Mouse (Mus musculus) thymus, adult 2 months (tissue): ENCODE measurements around the gene Aff3. TPM values are rescaled to one million over a fixed set of nuclear protein-coding genes. Genes with fewer than 3 reads are reported as not detected.

Experiments used
- DNase-seq: peaks from one replicate; pipeline ENCODE4 v3.0.0; 2021
- H3K27ac ChIP-seq: fragments of 200-500 bp; 2 replicates; pipeline ENCODE4 v1.5.1; 2012; ENCODE audit warnings: low read length, control low read depth; ENCODE audit not compliant: control insufficient read depth, insufficient read depth
- H3K27me3 ChIP-seq: fragments of 200-500 bp; 2 replicates; pipeline ENCODE4 v1.6.1; 2012; ENCODE audit warnings: mild to moderate bottlenecking, low read length, moderate library complexity, mixed read lengths; ENCODE audit not compliant: control insufficient read depth, insufficient read depth
- H3K36me3 ChIP-seq: fragments of 200-500 bp; 2 replicates; pipeline ENCODE4 v1.6.1; 2012; ENCODE audit warnings: mild to moderate bottlenecking, low read length, moderate library complexity; ENCODE audit not compliant: control insufficient read depth, insufficient read depth
- H3K4me1 ChIP-seq: fragments of 200-500 bp; replicated peaks from 2 replicates; pipeline ENCODE4 v1.6.1; 2012; ENCODE audit warnings: low read length; ENCODE audit not compliant: control insufficient read depth, insufficient read depth
- H3K4me3 ChIP-seq: fragments of 200-500 bp; 2 replicates; pipeline ENCODE4 v1.5.1; 2012; ENCODE audit warnings: mild to moderate bottlenecking, low read length, control low read depth, moderate library complexity; ENCODE audit not compliant: control insufficient read depth, insufficient read depth
- CTCF ChIP-seq: fragments of 200-500 bp; IDR thresholded peaks from 2 replicates; pipeline ENCODE4 v1.5.1; 2012; ENCODE audit warnings: mild to moderate bottlenecking, control low read depth, low read length, moderate library complexity, borderline replicate concordance; ENCODE audit not compliant: control insufficient read depth, poor library complexity, insufficient read depth; ENCODE audit errors: extremely low read depth
- POLR2A ChIP-seq: fragments of 200-500 bp; IDR thresholded peaks from 2 replicates; pipeline ENCODE4 v1.6.1; 2012; ENCODE audit warnings: mild to moderate bottlenecking, low read length, control low read depth, moderate library complexity; ENCODE audit not compliant: control insufficient read depth, poor library complexity, insufficient read depth; ENCODE audit errors: extremely low read depth
- WGBS: fragments of 180-500 bp; shearing (Covaris S2); methylation state at CpG from one replicate; pipeline ENCODE4 v1.1.7; 2018; 5-methylcytosine and 5-hydroxymethylcytosine counted together
- polyA plus RNA-seq: library from polyadenylated mRNA; depleted of rRNA; stranded (reverse); fragments of >200 nt; gene quantifications from 2 replicates; pipeline ENCODE4 v1.2.3, GENCODE M21; 2012

Gene Aff3
- polyA plus RNA-seq, 1 experiment: 39.6 TPM

GRCm38 (mm10) chr1:38428708-38429683, 235.8 kb downstream of the Aff3 start:
- H3K4me1 ChIP-seq: no peaks in the 10 kb centered on the region
- no peak for DNase-seq
- no peaks in the 10 kb centered on the region for H3K27me3 ChIP-seq
- WGBS: 60% methylated on average over 13 of the region's 13 CpGs
- H3K36me3 ChIP-seq: no peaks in the 10 kb centered on the region
- H3K27ac ChIP-seq: no peak overlapping the region
- TF ChIP-seq POLR2A (no peak), CTCF (no peak)
- no peak overlapping the region for H3K4me3 ChIP-seq

GRCm38 (mm10) chr1:38422921-38423320, 241.8 kb downstream of the Aff3 start:
- H3K27me3 ChIP-seq: no peaks in the 10 kb centered on the region
- H3K27ac ChIP-seq: no peak overlapping the region
- H3K4me3 ChIP-seq: no peak overlapping the region
- no peaks in the 10 kb centered on the region for H3K4me1 ChIP-seq
- TF ChIP-seq POLR2A (no peak), CTCF (no peak)
- H3K36me3 ChIP-seq: no peaks in the 10 kb centered on the region
- WGBS: 96% methylated on average over 6 of the region's 6 CpGs
- DNase-seq: no peak

DNA sequence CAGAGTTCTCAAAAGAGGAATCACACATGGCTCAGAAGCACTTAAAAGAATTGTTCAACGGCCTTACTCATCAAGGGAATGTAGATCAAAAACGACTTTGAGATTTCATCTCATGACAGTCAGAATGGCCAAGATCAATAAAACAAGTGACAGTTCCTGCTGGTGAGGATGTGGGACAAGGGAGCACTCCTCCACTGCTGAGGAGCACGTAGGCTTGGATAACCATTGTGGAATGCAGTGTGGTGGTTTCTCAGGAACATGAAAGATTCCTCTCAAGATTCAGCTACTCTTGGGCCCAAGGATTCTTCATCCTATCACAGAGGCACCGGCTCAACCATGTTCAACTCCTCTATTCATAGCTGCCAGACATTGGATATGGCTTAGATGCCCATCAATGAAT, 245.4 kb downstream of the Aff3 start:
- Histone ChIP-seq H3K36me3 (no peaks in the 10 kb centered on the region), H3K27me3 (no peaks in the 10 kb centered on the region), H3K27ac (no peak overlapping the region), H3K4me1 (no peaks in the 10 kb centered on the region), H3K4me3 (no peak overlapping the region)
- WGBS: 74% methylated on average over 4 of the region's 4 CpGs
- DNase-seq: no peak
- TF ChIP-seq POLR2A (no peak), CTCF (no peak)

DNA sequence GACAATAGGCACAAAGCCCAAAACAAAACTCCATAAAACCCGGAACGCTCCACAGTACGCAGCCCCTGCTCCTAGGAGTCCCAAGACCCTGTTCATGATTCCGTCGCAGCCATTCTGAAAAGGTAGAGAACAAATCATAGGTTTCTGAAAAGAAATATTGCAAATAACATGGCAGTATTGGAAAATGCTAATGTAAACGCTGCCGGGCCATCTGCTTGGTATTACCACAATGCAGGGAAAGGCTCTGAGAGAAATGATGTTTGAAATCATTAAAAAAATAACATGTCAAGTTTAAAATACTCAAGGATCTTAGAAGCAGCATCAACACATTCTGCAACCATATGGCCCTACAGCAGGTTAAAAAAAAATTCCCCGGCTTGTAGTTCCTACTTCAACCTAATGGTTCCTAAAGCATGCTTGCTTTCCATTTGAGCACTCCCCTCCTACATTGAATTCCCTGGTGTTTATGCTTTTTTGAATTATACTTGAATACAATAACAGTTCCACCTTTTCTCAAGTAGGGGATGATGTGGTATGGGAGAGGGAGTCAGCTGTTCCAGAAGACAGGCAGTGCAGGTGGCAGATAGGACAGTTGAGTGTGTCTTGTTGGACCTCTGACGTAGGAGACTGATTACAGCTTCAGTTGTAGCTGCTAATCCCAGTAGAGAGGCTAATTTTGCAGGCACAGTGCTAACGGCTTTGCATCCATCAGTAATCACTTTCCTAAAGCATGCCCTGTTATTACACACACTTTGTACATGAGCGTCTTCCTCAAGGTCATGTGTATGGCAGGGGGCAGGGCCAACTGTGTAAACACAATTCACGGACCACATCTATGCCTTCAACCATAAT, 246.3 kb downstream of the Aff3 start:
- no peak for DNase-seq
- H3K36me3 ChIP-seq: no peaks in the 10 kb centered on the region
- H3K27ac ChIP-seq: no peak overlapping the region
- no peaks in the 10 kb centered on the region for H3K4me1 ChIP-seq
- WGBS: 97% methylated on average over 12 of the region's 12 CpGs
- H3K4me3 ChIP-seq: no peak overlapping the region
- no peak for TF ChIP-seq CTCF
- no peak for TF ChIP-seq POLR2A
- no peaks in the 10 kb centered on the region for H3K27me3 ChIP-seq

- H3K27ac ChIP-seq: no peak overlapping the region
- H3K4me3 ChIP-seq: no peak overlapping the region
- no peaks in the 10 kb centered on the region for H3K27me3 ChIP-seq
- no peak for TF ChIP-seq POLR2A
- 92% methylated on average over 12 of the region's 12 CpGs for WGBS
- no peaks in the 10 kb centered on the region for H3K4me1 ChIP-seq
- H3K36me3 ChIP-seq: no peaks in the 10 kb centered on the region
- DNase-seq: no peak
Measured at GRCm38 (mm10) chr1:38417196-38417595, 247.6 kb downstream of the Aff3 start.

DNA sequence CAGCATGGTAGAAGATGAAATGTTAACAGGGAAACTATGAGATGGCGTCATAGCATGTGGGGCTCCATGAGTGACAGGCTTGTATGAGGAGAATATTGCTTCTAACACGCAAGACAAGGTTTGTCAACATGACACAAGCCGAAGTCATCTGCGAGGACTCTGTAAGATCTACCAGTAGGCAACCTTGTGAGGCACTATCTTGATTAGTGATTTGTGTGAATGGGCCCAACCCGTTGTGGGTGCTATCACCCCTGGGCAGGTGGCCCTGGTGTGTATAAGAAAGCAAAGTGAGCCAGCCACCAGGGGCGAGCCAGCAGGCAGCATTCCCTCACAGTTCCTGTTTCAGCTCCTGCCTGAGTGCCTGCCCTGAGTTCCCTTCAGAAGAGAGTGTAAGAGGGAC, 249.2 kb downstream of the Aff3 start:
- no peak for DNase-seq
- no peak overlapping the region for H3K4me3 ChIP-seq
- H3K27ac ChIP-seq: no peak overlapping the region
- no peaks in the 10 kb centered on the region for H3K36me3 ChIP-seq
- TF ChIP-seq POLR2A (no peak), CTCF (no peak)
- H3K27me3 ChIP-seq: no peaks in the 10 kb centered on the region
- H3K4me1 ChIP-seq: no peaks in the 10 kb centered on the region
- WGBS: 94% methylated on average over 6 of the region's 6 CpGs
